Comparison of ENCODE assay signal across 19 mouse cellular contexts in the genomic region with DNA sequence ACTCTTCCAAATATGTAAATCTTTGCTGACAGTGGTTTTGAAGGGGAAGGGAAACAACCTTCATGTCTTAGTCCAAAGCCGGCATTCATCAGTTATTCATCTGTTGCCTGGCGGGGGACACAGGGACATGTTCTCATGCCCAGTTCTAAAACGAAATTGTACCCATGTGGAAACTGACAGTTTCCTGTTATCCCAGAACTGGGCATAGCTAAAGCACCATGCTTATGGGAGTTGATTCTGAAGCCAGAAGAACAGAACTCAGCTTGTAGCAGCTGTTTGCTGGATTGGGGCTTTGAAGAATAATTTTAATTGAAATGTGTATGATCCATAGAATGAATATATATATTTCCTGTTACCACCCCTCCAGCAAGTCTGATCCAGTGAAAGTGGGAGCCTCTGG.
DNase-seq lines count a peak whose midpoint lies in the region; ATAC-seq and TF ChIP-seq lines count a peak whose summit lies in the region.
"Had no signal": no experiment of that assay in that cellular context is flagged by ENCODE, and none has a peak within 500 bp of the region (broad histone marks: within the 10 kb centered on the region; RNA-seq: fewer than 3 reads in every experiment).

No protein-coding gene starts in this region.

- ATAC-seq in forebrain, embryonic 15.5 days (replicated peaks), result peak; percentile 48; the same call in 1 of the 2 replicates
- no peak for ATAC-seq in forebrain, embryonic 12.5 days (ENCODE audit: low FRiP score)
- no peak for ATAC-seq in hindbrain, postnatal 0 days
- no peak for ATAC-seq in hindbrain, embryonic 13.5 days (ENCODE audit: low FRiP score)
- ATAC-seq in midbrain, postnatal 0 days (ENCODE audit: low FRiP score), result no peak
- ATAC-seq in midbrain, embryonic 15.5 days (replicated peaks), result no peak

- H3K4me3 ChIP-seq in forebrain, embryonic 15.5 days, result no peak overlapping the region
- no peak overlapping the region for H3K4me3 ChIP-seq in forebrain, embryonic 12.5 days (replicated peaks)
- H3K4me3 ChIP-seq in hindbrain, postnatal 0 days (ENCODE audit: low read length), result no peak overlapping the region
- no peak overlapping the region for H3K4me3 ChIP-seq in hindbrain, embryonic 13.5 days
- no peak overlapping the region for H3K4me3 ChIP-seq in midbrain, postnatal 0 days (ENCODE audit: low read depth, low read length)
- H3K4me3 ChIP-seq in midbrain, embryonic 15.5 days, result no peak overlapping the region
- H3K4me3 ChIP-seq: embryonic facial prominence, embryonic 15.5 days; erythroblast, embryonic 14.5 days; gastrocnemius, adult 2 months; heart, embryonic 13.5 days; hindbrain, embryonic 12.5 days; intestine, embryonic 15.5 days had no signal

- H3K36me3 ChIP-seq in forebrain, embryonic 15.5 days, result no peaks in the 10 kb centered on the region
- no peaks in the 10 kb centered on the region for H3K36me3 ChIP-seq in forebrain, embryonic 12.5 days (replicated peaks)
- H3K36me3 ChIP-seq in hindbrain, postnatal 0 days (ENCODE audit: insufficient read depth, low read length), result no peaks in the 10 kb centered on the region
- no peaks in the 10 kb centered on the region for H3K36me3 ChIP-seq in hindbrain, embryonic 13.5 days
- no peaks in the 10 kb centered on the region for H3K36me3 ChIP-seq in midbrain, postnatal 0 days (ENCODE audit: insufficient read depth, low read length)
- no peaks in the 10 kb centered on the region for H3K36me3 ChIP-seq in midbrain, embryonic 15.5 days (replicated peaks)
- H3K36me3 ChIP-seq: embryonic facial prominence, embryonic 15.5 days; heart, embryonic 13.5 days; hindbrain, embryonic 12.5 days; intestine, embryonic 15.5 days had no signal

- no peaks in the 10 kb centered on the region for H3K27me3 ChIP-seq in forebrain, embryonic 15.5 days
- H3K27me3 ChIP-seq in forebrain, embryonic 12.5 days, result no peaks in the 10 kb centered on the region
- H3K27me3 ChIP-seq in hindbrain, postnatal 0 days (ENCODE audit: insufficient read depth, low read length), result no peaks in the 10 kb centered on the region
- no peaks in the 10 kb centered on the region for H3K27me3 ChIP-seq in hindbrain, embryonic 13.5 days
- no peaks in the 10 kb centered on the region for H3K27me3 ChIP-seq in midbrain, postnatal 0 days (ENCODE audit: insufficient read depth, low read length)
- no peaks in the 10 kb centered on the region for H3K27me3 ChIP-seq in midbrain, embryonic 15.5 days (replicated peaks)
- H3K27me3 ChIP-seq: embryonic facial prominence, embryonic 15.5 days; heart, embryonic 13.5 days; hindbrain, embryonic 12.5 days; intestine, embryonic 15.5 days had no signal

- H3K4me1 ChIP-seq in forebrain, embryonic 15.5 days, result peaks cover 16% of the 10 kb centered on the region
- peaks cover 23% of the 10 kb centered on the region for H3K4me1 ChIP-seq in forebrain, embryonic 12.5 days
- peaks cover 4% of the 10 kb centered on the region; the same call in 1 of the 2 replicates for H3K4me1 ChIP-seq in hindbrain, postnatal 0 days (ENCODE audit: insufficient read depth, low read length)
- peaks cover 14% of the 10 kb centered on the region for H3K4me1 ChIP-seq in hindbrain, embryonic 13.5 days (replicated peaks)
- peaks cover 6% of the 10 kb centered on the region; the same call in 1 of the 2 replicates for H3K4me1 ChIP-seq in midbrain, postnatal 0 days (ENCODE audit: insufficient read depth, low read length)
- H3K4me1 ChIP-seq in midbrain, embryonic 15.5 days, result peaks cover 19% of the 10 kb centered on the region; the same call in 1 of the 2 replicates
- H3K4me1 ChIP-seq: heart, embryonic 13.5 days; intestine, embryonic 15.5 days had no signal

- no peak overlapping the region for H3K4me2 ChIP-seq in forebrain, embryonic 15.5 days (replicated peaks)
- no peak overlapping the region for H3K4me2 ChIP-seq in forebrain, embryonic 12.5 days
- H3K4me2 ChIP-seq in hindbrain, postnatal 0 days (ENCODE audit: low read depth, low read length), result no peak overlapping the region
- no peak overlapping the region for H3K4me2 ChIP-seq in hindbrain, embryonic 13.5 days
- H3K4me2 ChIP-seq in midbrain, postnatal 0 days (ENCODE audit: low read depth, low read length, poor library complexity, severe bottlenecking), result no peak overlapping the region
- no peak overlapping the region for H3K4me2 ChIP-seq in midbrain, embryonic 15.5 days
- H3K4me2 ChIP-seq: embryonic facial prominence, embryonic 15.5 days; heart, embryonic 13.5 days; hindbrain, embryonic 12.5 days; intestine, embryonic 15.5 days had no signal

- no peaks in the 10 kb centered on the region for H3K9me3 ChIP-seq in forebrain, embryonic 15.5 days
- no peaks in the 10 kb centered on the region for H3K9me3 ChIP-seq in forebrain, embryonic 12.5 days
- no peaks in the 10 kb centered on the region for H3K9me3 ChIP-seq in hindbrain, postnatal 0 days (ENCODE audit: low read length)
- H3K9me3 ChIP-seq in hindbrain, embryonic 13.5 days, result no peaks in the 10 kb centered on the region
- H3K9me3 ChIP-seq in midbrain, postnatal 0 days (ENCODE audit: low read length), result no peaks in the 10 kb centered on the region
- H3K9me3 ChIP-seq in midbrain, embryonic 15.5 days, result no peaks in the 10 kb centered on the region
- H3K9me3 ChIP-seq: embryonic facial prominence, embryonic 15.5 days; heart, embryonic 13.5 days; hindbrain, embryonic 12.5 days; intestine, embryonic 15.5 days had no signal

- WGBS in forebrain, embryonic 15.5 days, result 53% methylated on average over 3 of the region's 3 CpGs
- WGBS in forebrain, embryonic 12.5 days, result 75% methylated on average over 3 of the region's 3 CpGs
- 36% methylated on average over 3 of the region's 3 CpGs for WGBS in hindbrain, postnatal 0 days
- 82% methylated on average over 3 of the region's 3 CpGs for WGBS in hindbrain, embryonic 13.5 days
- WGBS in midbrain, postnatal 0 days, result 64% methylated on average over 3 of the region's 3 CpGs
- 67% methylated on average over 3 of the region's 3 CpGs for WGBS in midbrain, embryonic 15.5 days

- peak overlapping the region; percentile 70 for H3K27ac ChIP-seq in forebrain, embryonic 15.5 days (replicated peaks)
- H3K27ac ChIP-seq in forebrain, embryonic 12.5 days, result no peak overlapping the region
- no peak overlapping the region for H3K27ac ChIP-seq in hindbrain, postnatal 0 days
- H3K27ac ChIP-seq in hindbrain, embryonic 13.5 days, result no peak overlapping the region
- no peak overlapping the region for H3K27ac ChIP-seq in midbrain, postnatal 0 days (ENCODE audit: low read depth, low read length)
- H3K27ac ChIP-seq in midbrain, embryonic 15.5 days, result no peak overlapping the region
- H3K27ac ChIP-seq: embryonic facial prominence, embryonic 15.5 days; gastrocnemius, adult 2 months; heart, embryonic 13.5 days; hindbrain, embryonic 12.5 days; intestine, embryonic 15.5 days had no signal

- no peak overlapping the region for H3K9ac ChIP-seq in forebrain, embryonic 15.5 days (replicated peaks)
- H3K9ac ChIP-seq in forebrain, embryonic 12.5 days, result no peak overlapping the region
- no peak overlapping the region for H3K9ac ChIP-seq in hindbrain, postnatal 0 days (replicated peaks; ENCODE audit: low read length)
- H3K9ac ChIP-seq in hindbrain, embryonic 13.5 days, result no peak overlapping the region
- no peak overlapping the region for H3K9ac ChIP-seq in midbrain, postnatal 0 days (replicated peaks; ENCODE audit: low read length, poor library complexity, severe bottlenecking)
- H3K9ac ChIP-seq in midbrain, embryonic 15.5 days, result no peak overlapping the region
- H3K9ac ChIP-seq: embryonic facial prominence, embryonic 15.5 days; heart, embryonic 13.5 days; hindbrain, embryonic 12.5 days; intestine, embryonic 15.5 days had no signal

- TF ChIP-seq CTCF in hindbrain, postnatal 0 days (IDR thresholded peaks at IDR 0.05; ENCODE audit: low read depth), result no peak
- no peak for TF ChIP-seq CTCF in midbrain, postnatal 0 days (IDR thresholded peaks at IDR 0.05)

- peak; percentile 23 for DNase-seq in hindbrain, postnatal 0 days (ENCODE audit: low spot score)
- peak; percentile 43 for DNase-seq in midbrain, postnatal 0 days (ENCODE audit: low spot score)
- DNase-seq: adrenal gland, adult 2 months; adrenal gland, postnatal 36 days; cerebellum, adult 11-12 months; cerebellum, adult 9-10 months; embryo, embryonic 11 days; gastrocnemius, adult 2 months; gastrocnemius, postnatal 25 days; heart, postnatal 4 days had no signal
